Mouse (Mus musculus) olfactory bulb, adult 2 months (tissue): ENCODE results near the gene Urb2.

Source experiments
- CTCF ChIP-seq: fragments of 200-500 bp; IDR thresholded peaks from 2 replicates; pipeline ENCODE4 v1.5.1; 2012; ENCODE audit warnings: low read depth, mild to moderate bottlenecking, low read length, moderate library complexity; ENCODE audit not compliant: insufficient read depth
- POLR2A ChIP-seq: fragments of 200-500 bp; IDR thresholded peaks from 2 replicates; pipeline ENCODE4 v1.6.1; 2012; ENCODE audit warnings: mild to moderate bottlenecking, low read depth, low read length, moderate library complexity; ENCODE audit not compliant: insufficient read depth

DNA sequence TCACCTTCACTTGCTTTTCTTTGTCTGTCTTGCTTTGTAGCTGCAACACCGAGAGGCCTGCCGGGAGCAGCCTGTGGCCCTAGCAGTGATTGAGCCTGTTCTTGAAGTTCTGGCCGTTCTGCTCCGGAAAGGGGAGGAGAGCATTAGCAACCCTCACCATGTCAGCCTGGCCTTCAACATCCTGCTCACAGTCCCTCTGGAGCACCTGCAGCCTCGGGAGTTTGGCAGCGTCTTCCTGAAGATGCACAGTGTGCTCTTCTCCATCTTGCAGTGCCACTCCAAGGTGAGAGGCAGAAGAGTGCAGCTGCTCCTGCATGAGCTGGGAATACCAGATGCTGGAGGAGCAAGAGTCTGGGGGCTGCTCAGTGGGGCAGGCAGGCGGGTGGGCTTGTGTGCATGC, 16.8 kb downstream of the Urb2 start:
- TF ChIP-seq POLR2A: no peak
- no peak for TF ChIP-seq CTCF
